In the genomic region with DNA sequence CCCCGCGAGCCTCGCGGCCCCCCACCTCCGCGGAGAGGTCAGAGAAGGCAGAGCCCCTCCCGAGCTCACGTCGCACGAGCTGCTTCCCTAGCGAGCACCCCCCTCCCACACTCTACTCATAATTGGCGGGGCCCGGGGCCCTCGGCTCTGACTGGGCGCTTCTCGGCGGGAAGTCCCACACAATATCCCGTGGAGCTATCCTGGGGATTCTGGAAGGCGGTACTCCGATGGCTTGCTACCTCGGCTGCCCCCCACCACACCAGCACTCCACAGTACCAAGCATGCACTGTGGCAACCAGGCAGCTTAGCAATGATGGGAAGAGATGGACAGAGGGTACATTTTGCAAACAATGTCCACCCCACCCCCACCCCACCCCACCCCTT, we compare ENCODE assay signal across 8 mouse cellular contexts. TPM values are rescaled to one million over a fixed set of nuclear protein-coding genes. Genes with fewer than 3 reads are reported as not detected.
A peak's percentile ranks its signal among the peaks of the same experiment; 100 is the strongest.
DNase-seq lines count a peak whose midpoint lies in the region; ATAC-seq and TF ChIP-seq lines count a peak whose summit lies in the region.

No protein-coding gene starts in this region.

- DNase-seq in layer of hippocampus, adult 2 months (ENCODE audit: low spot score in 2 of 2), result no peak
- no peak for DNase-seq in layer of hippocampus, adult 18-20 months (ENCODE audit: low spot score in 2 of 2)
- no peak for DNase-seq in embryonic facial prominence, embryonic 11.5 days (ENCODE audit: low spot score)
- no peak for DNase-seq in gastrocnemius, adult 18-20 months (ENCODE audit: low spot score)
- DNase-seq in T-cell, adult 2 months (ENCODE audit: low spot score), result no peak
- DNase-seq in left cerebral cortex, postnatal 25 days (ENCODE audit: low spot score in 2 of 2), result no peak

- WGBS in embryonic facial prominence, embryonic 11.5 days, result 9% methylated on average over 21 of the region's 21 CpGs
- 15% methylated on average over 21 of the region's 21 CpGs for WGBS in intestine, embryonic 16.5 days
- 26% methylated on average over 21 of the region's 21 CpGs for WGBS in neural tube, embryonic 12.5 days

- H3K9me3 ChIP-seq in embryonic facial prominence, embryonic 11.5 days (replicated peaks; ENCODE audit: control insufficient read depth, low read length), result no peaks in the 10 kb centered on the region
- no peaks in the 10 kb centered on the region for H3K9me3 ChIP-seq in intestine, embryonic 16.5 days (ENCODE audit: control insufficient read depth, low read length)
- no peaks in the 10 kb centered on the region for H3K9me3 ChIP-seq in neural tube, embryonic 12.5 days

- no peaks in the 10 kb centered on the region for H3K36me3 ChIP-seq in embryonic facial prominence, embryonic 11.5 days (replicated peaks; ENCODE audit: control insufficient read depth, insufficient read depth, low read depth, low read length)
- H3K36me3 ChIP-seq in intestine, embryonic 16.5 days (ENCODE audit: control insufficient read depth, insufficient read depth, low read length), result no peaks in the 10 kb centered on the region
- H3K36me3 ChIP-seq in neural tube, embryonic 12.5 days, result no peaks in the 10 kb centered on the region

- intact Hi-C loops in left cerebral cortex, postnatal 25 days (cut with DNase I), result no loop called here

- peak overlapping the region; percentile 39 for H3K4me2 ChIP-seq in embryonic facial prominence, embryonic 11.5 days (ENCODE audit: low read depth, low read length)
- H3K4me2 ChIP-seq in intestine, embryonic 16.5 days (ENCODE audit: low read depth, low read length), result peak overlapping the region; percentile 55
- H3K4me2 ChIP-seq in neural tube, embryonic 12.5 days (replicated peaks), result peak overlapping the region; percentile 54

- no peaks in the 10 kb centered on the region for H3K4me1 ChIP-seq in embryonic facial prominence, embryonic 11.5 days (ENCODE audit: control insufficient read depth, insufficient read depth, low read length)
- peaks cover 8% of the 10 kb centered on the region; the same call in 1 of the 2 replicates for H3K4me1 ChIP-seq in intestine, embryonic 16.5 days (ENCODE audit: control insufficient read depth, insufficient read depth, low read length)
- peaks cover 4% of the 10 kb centered on the region; the same call in 1 of the 2 replicates for H3K4me1 ChIP-seq in neural tube, embryonic 12.5 days

- H3K27ac ChIP-seq in layer of hippocampus, adult 2 months, result no peak overlapping the region
- no peak overlapping the region for H3K27ac ChIP-seq in embryonic facial prominence, embryonic 11.5 days (replicated peaks; ENCODE audit: low read depth, low read length)
- H3K27ac ChIP-seq in intestine, embryonic 16.5 days (ENCODE audit: low read length), result peak overlapping the region; percentile 70
- H3K27ac ChIP-seq in neural tube, embryonic 12.5 days, result no peak overlapping the region

- TF ChIP-seq CTCF in layer of hippocampus, adult 2 months (conservative IDR thresholded peaks at IDR 0.05), result no peak

- ATAC-seq in embryonic facial prominence, embryonic 11.5 days (replicated peaks; ENCODE audit: insufficient number of reproducible peaks, low FRiP score, low TSS enrichment, low read depth), result peak; percentile 61; the same call in 1 of the 2 replicates
- peak; percentile 73 for ATAC-seq in intestine, embryonic 16.5 days
- peak; percentile 19; the same call in 1 of the 2 replicates for ATAC-seq in neural tube, embryonic 12.5 days (ENCODE audit: low FRiP score, low read depth)

- no peaks in the 10 kb centered on the region; the same call in 1 of the 2 replicates for H3K27me3 ChIP-seq in embryonic facial prominence, embryonic 11.5 days (ENCODE audit: control insufficient read depth, insufficient read depth, low read length)
- H3K27me3 ChIP-seq in intestine, embryonic 16.5 days (replicated peaks; ENCODE audit: control insufficient read depth, insufficient read depth, low read length), result no peaks in the 10 kb centered on the region
- peaks cover 32% of the 10 kb centered on the region for H3K27me3 ChIP-seq in neural tube, embryonic 12.5 days (replicated peaks)

- peak overlapping the region; percentile 35; the same call in 1 of the 2 replicates for H3K4me3 ChIP-seq in layer of hippocampus, adult 2 months
- H3K4me3 ChIP-seq in embryonic facial prominence, embryonic 11.5 days (ENCODE audit: low read depth, low read length), result peak overlapping the region; percentile 38
- H3K4me3 ChIP-seq in intestine, embryonic 16.5 days (ENCODE audit: low read length), result peak overlapping the region; percentile 63
- peak overlapping the region; percentile 36 for H3K4me3 ChIP-seq in neural tube, embryonic 12.5 days

- 0 out of 2 replicates have a peak overlapping the region, but pooled peaks have one; percentile 6 for H3K9ac ChIP-seq in embryonic facial prominence, embryonic 11.5 days (replicated peaks; ENCODE audit: low read length)
- H3K9ac ChIP-seq in intestine, embryonic 16.5 days (ENCODE audit: low read depth, low read length), result peak overlapping the region; percentile 82
- H3K9ac ChIP-seq in neural tube, embryonic 12.5 days, result no peak overlapping the region

RNA-seq across cellular contexts. Expression of a gene that starts 8.4 kb away (rescaled TPM):
- under 1 TPM; 0.61 to 0.84 TPM for total RNA-seq in layer of hippocampus, adult 2 months (2021)
- total RNA-seq in layer of hippocampus, adult 18-20 months (2021), result under 1 TPM; 0.89 to 0.99 TPM
- 2.9 and 3.2 TPM in 2 replicates for polyA plus RNA-seq in embryonic facial prominence, embryonic 11.5 days (2014; fragmentation: Nextera tagmentation; extraction: Ambion mirVana)
- 11.8 and 15.5 TPM in 2 replicates for polyA plus RNA-seq in intestine, embryonic 16.5 days (2015; fragmentation: Nextera tagmentation; extraction: Ambion mirVana)
- polyA plus RNA-seq in neural tube, embryonic 12.5 days (2016; fragmentation: Nextera tagmentation; extraction: Ambion mirVana), result 1.3 TPM in 2 replicates
- total RNA-seq in gastrocnemius, adult 18-20 months (2021), result 1 to 10 TPM; 1.6 to 2.3 TPM
- under 1 TPM; 0.69 to 0.71 TPM for total RNA-seq in left cerebral cortex, postnatal 25 days (2021)

RNA-seq across cellular contexts. Expression of a gene that starts 58.9 kb away (rescaled TPM):
- 10 to 100 TPM; 27.8 to 29.0 TPM for total RNA-seq in layer of hippocampus, adult 2 months (2021)
- total RNA-seq in layer of hippocampus, adult 18-20 months (2021), result 10 to 100 TPM; 22.7 to 28.3 TPM
- 95.9 and 97.1 TPM in 2 replicates for polyA plus RNA-seq in embryonic facial prominence, embryonic 11.5 days (2014; fragmentation: Nextera tagmentation; extraction: Ambion mirVana)
- 114 and 115 TPM in 2 replicates for polyA plus RNA-seq in intestine, embryonic 16.5 days (2015; fragmentation: Nextera tagmentation; extraction: Ambion mirVana)
- 56.0 and 58.8 TPM in 2 replicates for polyA plus RNA-seq in neural tube, embryonic 12.5 days (2016; fragmentation: Nextera tagmentation; extraction: Ambion mirVana)
- 10 to 100 TPM; 40.7 to 41.6 TPM for total RNA-seq in gastrocnemius, adult 18-20 months (2021)
- total RNA-seq in left cerebral cortex, postnatal 25 days (2021), result 10 to 100 TPM; 26.1 to 27.2 TPM

Comparison
In these comparisons a context has a peak if more than half of its experiments do, and no peak if none do; other contexts are left out.
1. ATAC-seq: peak in every context shown above with its lines; median percentile 73 in intestine, embryonic 16.5 days; 61 in embryonic facial prominence, embryonic 11.5 days; 19 in neural tube, embryonic 12.5 days.